Mouse (Mus musculus): Measurements from ENCODE around the gene Gm20479. TPM values are rescaled to one million over a fixed set of nuclear protein-coding genes. Genes with fewer than 3 reads are reported as not detected.
A peak's percentile ranks its signal among the peaks of the same experiment; 100 is the strongest.

Gm20479 gene
- total and polyA plus RNA-seq, 3 experiments: 1.2 to 2.2 (median 1.9) TPM

DNA sequence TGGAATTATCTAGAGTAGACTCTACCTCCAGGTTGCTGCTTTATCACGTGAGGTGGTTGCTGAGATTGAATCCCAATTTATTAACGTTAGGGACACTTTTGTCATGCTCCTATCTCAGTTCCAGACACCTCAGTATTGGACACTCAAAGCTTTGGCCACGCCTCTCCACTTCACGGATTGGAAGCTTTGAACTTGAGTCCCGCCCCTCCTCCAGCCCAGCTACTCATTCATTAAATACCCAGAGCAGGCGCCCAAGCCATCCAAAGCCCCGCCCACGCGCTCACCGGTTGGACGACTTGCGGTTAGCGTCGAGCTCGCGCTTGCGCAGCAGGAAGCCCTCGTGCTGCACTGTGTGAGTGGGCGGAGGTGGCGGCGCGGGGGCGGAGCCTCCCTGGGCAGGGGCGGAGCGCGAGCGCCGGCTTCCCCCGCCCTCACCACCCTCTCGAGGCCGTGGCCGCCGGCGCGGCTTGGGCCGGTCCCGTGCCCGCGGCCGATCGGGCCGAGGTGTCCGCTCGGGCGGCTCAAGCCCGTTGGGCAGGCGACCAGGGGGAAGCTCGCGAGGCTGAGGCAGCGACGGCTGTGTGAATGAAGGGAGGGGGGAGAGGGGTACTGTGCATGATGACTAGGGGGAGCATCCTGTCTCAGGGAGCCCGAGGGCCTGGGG, 4.2 kb upstream of the Gm20479 start:
- H3K36me3 ChIP-seq (replicated peaks in 1 of 2; ENCODE audit: control insufficient read depth in 1 of 2, insufficient read depth in 1 of 2, low read length in 1 of 2): no peaks in the 10 kb centered on the region
- H3K4me1 ChIP-seq (ENCODE audit: control insufficient read depth in 1 of 2, insufficient read depth in 2 of 2): peaks cover 5 to 26% of the 10 kb centered on the region in 2 experiments
- in situ Hi-C loops (cut with MboI; ENCODE audit: low pct_ligation_motif_present, low pct_unique_long_range_greater_than_20kb, low sequenced_read_pairs): no loop called here
- peak overlapping the region; percentile 90 for H3K4me2 ChIP-seq (ENCODE audit: insufficient read depth, low read depth, poor library complexity, severe bottlenecking)
- peak; percentile 100 for DNase-seq (ENCODE audit: extremely low read depth)
- H3K9ac ChIP-seq (ENCODE audit: insufficient read depth, low read depth): peak overlapping the region; percentile 50
- no peaks in the 10 kb centered on the region for H3K79me2 ChIP-seq (replicated peaks; ENCODE audit: control insufficient read depth, extremely low read depth, insufficient read depth, poor library complexity, severe bottlenecking)
- dilution Hi-C loops (cut with MboI; ENCODE audit: extremely low pct_ligation_motif_present, extremely low pct_unique_long_range_greater_than_20kb, low sequenced_read_pairs): no loop called here
- no peak for TF ChIP-seq SIN3A (IDR thresholded peaks at IDR 0.05; ENCODE audit: low read length)
- TF ChIP-seq MYC (IDR thresholded peaks at IDR 0.05; ENCODE audit: low read depth, low read length): no peak
- TF ChIP-seq TCF12 (IDR thresholded peaks at IDR 0.05; ENCODE audit: low read depth, low read length): no peak
- no peak for TF ChIP-seq MAZ (IDR thresholded peaks at IDR 0.05; ENCODE audit: low read depth, low read length)
- peak; percentile 99 for TF ChIP-seq NRF1 (IDR thresholded peaks at IDR 0.05; ENCODE audit: low read depth, low read length)
- TF ChIP-seq ZC3H11A (IDR thresholded peaks at IDR 0.05; ENCODE audit: low read depth, low read length): no peak
- peak; percentile 57; the same call in 1 of the 2 replicates for TF ChIP-seq NELFE (IDR thresholded peaks at IDR 0.05; ENCODE audit: low read depth, low read length)
- peak; percentile 78 for TF ChIP-seq BHLHE40 (IDR thresholded peaks at IDR 0.05; ENCODE audit: low read depth, low read length)
- no peak for TF ChIP-seq UBTF (IDR thresholded peaks at IDR 0.05; ENCODE audit: low read depth, low read length)
- TF ChIP-seq CHD1 (IDR thresholded peaks at IDR 0.05; ENCODE audit: low read depth, low read length): no peak
- no peak for TF ChIP-seq IRF4 (IDR thresholded peaks at IDR 0.05; ENCODE audit: low read depth, low read length)
- peak; percentile 68 for TF ChIP-seq POLR2A (IDR thresholded peaks at IDR 0.05; ENCODE audit: low read depth, low read length)
- TF ChIP-seq JUND (conservative IDR thresholded peaks at IDR 0.05; ENCODE audit: low read depth, low read length): no peak
- no peak for TF ChIP-seq USF2 (conservative IDR thresholded peaks at IDR 0.05; ENCODE audit: low read depth, low read length)
- no peak for TF ChIP-seq JUN (IDR thresholded peaks at IDR 0.05; ENCODE audit: insufficient read depth, low read depth, low read length)
- TF ChIP-seq MEF2A (IDR thresholded peaks at IDR 0.05; ENCODE audit: borderline replicate concordance, low read depth, low read length): no peak
- TF ChIP-seq RAD21 (IDR thresholded peaks at IDR 0.05; ENCODE audit: low read depth, low read length): no peak
- no peak; the same call in 1 of the 2 replicates for TF ChIP-seq ZMIZ1 (IDR thresholded peaks at IDR 0.05; ENCODE audit: low read depth, low read length)
- peak; percentile 28; the same call in 1 of the 2 replicates for TF ChIP-seq USF1 (IDR thresholded peaks at IDR 0.05; ENCODE audit: low read depth, low read length)
- TF ChIP-seq EP300 (IDR thresholded peaks at IDR 0.05; ENCODE audit: low read length): no peak
- TF ChIP-seq HCFC1 (IDR thresholded peaks at IDR 0.05; ENCODE audit: low read depth, low read length): no peak
- no peak for TF ChIP-seq CTCF (conservative IDR thresholded peaks at IDR 0.05 in 1 of 2, IDR thresholded peaks at IDR 0.05 in 1 of 2; ENCODE audit: low read depth in 2 of 2, low read length in 2 of 2)
- TF ChIP-seq TBP (conservative IDR thresholded peaks at IDR 0.05; ENCODE audit: low read depth, low read length): 0 out of 2 replicates have a peak, but pooled peaks have one; percentile 27
- TF ChIP-seq RCOR1 (conservative IDR thresholded peaks at IDR 0.05; ENCODE audit: low read depth, low read length): no peak
- no peak for TF ChIP-seq MAFK (IDR thresholded peaks at IDR 0.05; ENCODE audit: insufficient replicate concordance, low read length)
- no peak for TF ChIP-seq SMC3 (IDR thresholded peaks at IDR 0.05; ENCODE audit: low read depth, low read length)
- peak; percentile 60 for TF ChIP-seq ELF1 (IDR thresholded peaks at IDR 0.05; ENCODE audit: low read depth, low read length)
- no peak; the same call in 1 of the 2 replicates for TF ChIP-seq MAX (IDR thresholded peaks at IDR 0.05; ENCODE audit: low read length)
- TF ChIP-seq CHD2 (IDR thresholded peaks at IDR 0.05; ENCODE audit: low read length): no peak
- no peak for TF ChIP-seq ETS1 (conservative IDR thresholded peaks at IDR 0.05; ENCODE audit: low read depth, low read length)
- TF ChIP-seq PAX5 (IDR thresholded peaks at IDR 0.05; ENCODE audit: low read length): no peak
- TF ChIP-seq ZNF384 (IDR thresholded peaks at IDR 0.05; ENCODE audit: low read depth, low read length): no peak
- no peak for TF ChIP-seq E2F4 (IDR thresholded peaks at IDR 0.05; ENCODE audit: insufficient replicate concordance, low read depth, low read length)
- TF ChIP-seq MXI1 (IDR thresholded peaks at IDR 0.05; ENCODE audit: low read depth, low read length): no peak; the same call in 1 of the 2 replicates
- no peak for TF ChIP-seq POLR2AphosphoS2 (IDR thresholded peaks at IDR 0.05; ENCODE audit: low read depth, low read length)
- no peak for TF ChIP-seq GABPA (IDR thresholded peaks at IDR 0.05; ENCODE audit: insufficient replicate concordance, low read depth, low read length)
- TF ChIP-seq ZKSCAN1 (IDR thresholded peaks at IDR 0.05; ENCODE audit: borderline replicate concordance, low read depth, low read length): no peak
- no peak for TF ChIP-seq KAT2A (IDR thresholded peaks at IDR 0.05; ENCODE audit: insufficient replicate concordance, low read length)
- H3K27me3 ChIP-seq (replicated peaks): peaks cover 17% of the 10 kb centered on the region
- peak overlapping the region; percentile 47 to 59 (median 47) for H3K4me3 ChIP-seq (replicated peaks in 1 of 3; ENCODE audit: low read depth in 2 of 3, low read length in 2 of 3, poor library complexity in 1 of 3)
- H3K27ac ChIP-seq (ENCODE audit: insufficient read depth, low read depth): no peak overlapping the region
- H3K9me3 ChIP-seq (replicated peaks; ENCODE audit: low read length): peaks cover 2% of the 10 kb centered on the region
